Mouse (Mus musculus) megakaryocyte, embryonic 14.5 days (primary cell): ENCODE data around the gene Cd300a.

Experiments
- FLI1 ChIP-seq: IDR thresholded peaks from 2 replicates; pipeline ENCODE4 v1.6.1; 2012; ENCODE audit warnings: low read length, inconsistent platforms, mixed read lengths
- GATA1 ChIP-seq: IDR thresholded peaks from 3 replicates; pipeline ENCODE4 v1.6.1; 2012; ENCODE audit warnings: mixed read lengths, low read length, inconsistent platforms, borderline replicate concordance

GRCm38 (mm10) chr11:114866486-114867360 is 23.1 kb upstream of the Cd300a start:
- TF ChIP-seq GATA1, result no peak
- TF ChIP-seq FLI1, result no peak
